Mouse (Mus musculus): ENCODE measurements around the gene Dstn. TPM values are rescaled to one million over a fixed set of nuclear protein-coding genes. Genes with fewer than 3 reads are reported as not detected.

Dstn gene
- total and polyA plus RNA-seq, 2 experiments = 27.5 to 252 TPM

DNA sequence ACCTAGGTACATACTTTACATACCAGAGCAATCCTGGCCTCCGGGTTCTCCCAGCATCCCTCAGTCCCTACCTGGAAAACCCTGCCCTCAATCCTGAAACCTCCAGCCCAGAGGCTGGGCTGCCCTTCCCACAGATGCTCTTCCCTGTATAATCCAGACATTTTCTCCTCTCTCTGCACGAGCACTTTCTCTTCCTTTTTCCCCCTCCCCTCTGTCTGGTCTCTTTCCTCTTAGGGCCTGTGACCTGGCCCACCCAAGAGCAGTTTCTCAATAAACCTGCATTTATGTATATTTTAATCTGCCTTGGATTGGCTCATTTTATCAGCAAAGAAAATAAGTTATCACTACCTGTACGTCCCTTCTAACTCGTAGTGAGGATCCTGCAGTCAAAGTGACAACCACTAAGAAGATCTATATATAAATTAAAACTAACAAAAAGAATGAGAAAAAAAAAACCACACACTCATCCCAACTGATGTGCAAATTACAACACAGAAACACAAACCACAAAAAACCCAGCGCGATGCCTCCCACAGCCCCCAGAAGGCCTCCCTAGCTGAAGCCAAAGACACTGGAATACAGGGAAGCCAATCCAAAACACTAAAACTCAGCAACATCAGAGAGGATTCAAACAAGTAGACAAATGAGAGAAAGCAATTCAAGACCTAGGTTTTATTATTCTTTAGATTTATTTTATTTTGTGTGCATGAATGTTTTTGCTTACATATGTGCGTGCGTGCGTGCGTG is 23.6 kb upstream of the Dstn start:
- TF ChIP-seq CTCF (IDR thresholded peaks at IDR 0.05; ENCODE audit: low read depth, low read length) (no peak), POLR2A (IDR thresholded peaks at IDR 0.05; ENCODE audit: extremely low read depth, insufficient read depth, low read length) (no peak)
- no peaks in the 10 kb centered on the region for H3K36me3 ChIP-seq (ENCODE audit: control insufficient read depth, insufficient read depth, low read length)
- H3K27ac ChIP-seq (replicated peaks; ENCODE audit: insufficient read depth, low read depth, low read length) = no peak overlapping the region
- no peak overlapping the region for H3K9ac ChIP-seq (ENCODE audit: low read depth, low read length)
- no peak for DNase-seq (ENCODE audit: extremely low read depth, low read depth, low spot score)
- H3K27me3 ChIP-seq (ENCODE audit: control insufficient read depth, insufficient read depth, low read length) = no peaks in the 10 kb centered on the region
- no peaks in the 10 kb centered on the region for H3K4me1 ChIP-seq (ENCODE audit: control insufficient read depth, insufficient read depth, low read length)
- 88% methylated on average over 10 of the region's 10 CpGs for WGBS
- H3K79me2 ChIP-seq (ENCODE audit: control insufficient read depth, insufficient read depth, low read length) = no peaks in the 10 kb centered on the region
- H3K4me3 ChIP-seq (ENCODE audit: insufficient read depth, low read depth, low read length) = no peak overlapping the region

DNA sequence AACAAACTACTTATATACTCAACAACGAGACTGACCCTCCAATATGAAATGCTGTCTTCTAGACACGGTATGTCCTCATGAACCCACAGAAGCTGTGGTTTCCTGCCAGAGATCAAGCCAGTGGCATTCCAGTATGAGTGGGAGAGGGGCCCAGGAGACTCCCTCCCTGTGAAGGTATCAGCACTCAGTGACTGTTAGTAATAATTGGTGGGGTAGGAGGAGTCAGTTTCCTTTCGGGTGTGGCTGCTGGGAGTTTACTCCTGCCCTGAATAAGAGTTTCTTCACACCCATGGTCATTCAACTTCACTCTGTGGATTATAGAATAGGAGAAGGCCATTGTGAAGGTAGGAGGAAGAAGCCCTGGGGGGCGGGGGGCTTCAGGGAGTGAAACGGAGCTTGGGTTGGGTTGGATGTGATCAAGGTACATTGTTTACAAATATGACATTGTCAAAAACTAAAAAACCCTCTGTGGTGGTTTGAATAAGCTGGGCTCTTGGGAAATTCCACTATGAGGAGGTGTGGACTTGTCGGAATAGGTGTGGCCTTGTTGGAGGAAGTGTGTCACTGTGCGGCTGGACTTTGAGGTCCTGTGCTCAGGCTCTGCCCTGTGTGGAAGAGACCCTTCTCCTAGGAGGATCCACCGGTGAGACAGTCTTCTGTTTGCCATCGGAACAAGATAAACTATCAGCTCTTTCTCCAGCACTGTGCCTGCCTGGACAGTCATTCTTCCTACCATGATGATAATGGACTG is 15.5 kb upstream of the Dstn start:
- no peaks in the 10 kb centered on the region for H3K79me2 ChIP-seq (ENCODE audit: control insufficient read depth, insufficient read depth, low read length)
- no peaks in the 10 kb centered on the region for H3K36me3 ChIP-seq (ENCODE audit: control insufficient read depth, insufficient read depth, low read length)
- H3K4me1 ChIP-seq (ENCODE audit: control insufficient read depth, insufficient read depth, low read length) = peaks cover 1% of the 10 kb centered on the region; the same call in 1 of the 2 replicates
- H3K27me3 ChIP-seq (ENCODE audit: control insufficient read depth, insufficient read depth, low read length) = no peaks in the 10 kb centered on the region
- WGBS = 86% methylated on average over 9 of the region's 9 CpGs
- H3K4me3 ChIP-seq (ENCODE audit: insufficient read depth, low read depth, low read length) = no peak overlapping the region
- no peak for DNase-seq (ENCODE audit: extremely low read depth, low read depth, low spot score)
- no peak overlapping the region for H3K9ac ChIP-seq (ENCODE audit: low read depth, low read length)
- TF ChIP-seq CTCF (IDR thresholded peaks at IDR 0.05; ENCODE audit: low read depth, low read length) (no peak), POLR2A (IDR thresholded peaks at IDR 0.05; ENCODE audit: extremely low read depth, insufficient read depth, low read length) (no peak)
- H3K27ac ChIP-seq (replicated peaks; ENCODE audit: insufficient read depth, low read depth, low read length) = no peak overlapping the region

DNA sequence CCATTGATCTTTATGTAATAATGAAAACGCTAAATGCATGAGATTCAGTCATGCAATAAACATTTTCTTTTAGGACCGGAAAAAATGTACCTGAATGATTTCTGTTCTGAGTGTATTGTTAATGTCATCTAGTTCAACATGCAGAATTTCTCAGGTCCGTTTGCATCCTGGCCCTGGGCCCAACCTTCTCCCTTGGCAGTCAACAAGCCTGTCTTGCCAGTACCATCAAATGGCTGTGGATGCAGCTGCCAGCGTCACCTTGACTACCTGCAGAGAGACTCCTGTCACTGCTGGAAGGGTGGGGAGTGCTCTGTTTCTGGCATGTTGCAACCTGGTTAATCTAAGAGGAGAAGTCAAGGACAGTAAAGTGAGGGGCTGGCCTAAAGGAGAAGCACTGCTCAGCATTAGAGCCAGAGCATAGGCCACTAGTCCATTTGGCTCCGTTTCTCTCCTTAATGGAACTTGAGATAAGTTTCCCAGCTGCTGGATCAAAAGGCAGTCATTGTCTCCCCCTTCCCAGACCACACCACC is 14.2 kb upstream of the Dstn start:
- peaks cover 1% of the 10 kb centered on the region; the same call in 1 of the 2 replicates for H3K4me1 ChIP-seq (ENCODE audit: control insufficient read depth, insufficient read depth, low read length)
- H3K27me3 ChIP-seq (ENCODE audit: control insufficient read depth, insufficient read depth, low read length) = no peaks in the 10 kb centered on the region
- no peaks in the 10 kb centered on the region for H3K79me2 ChIP-seq (ENCODE audit: control insufficient read depth, insufficient read depth, low read length)
- H3K27ac ChIP-seq (replicated peaks; ENCODE audit: insufficient read depth, low read depth, low read length) = no peak overlapping the region
- WGBS = 57% methylated on average over 5 of the region's 5 CpGs
- TF ChIP-seq POLR2A (IDR thresholded peaks at IDR 0.05; ENCODE audit: extremely low read depth, insufficient read depth, low read length) = no peak
- TF ChIP-seq CTCF (IDR thresholded peaks at IDR 0.05; ENCODE audit: low read depth, low read length) = no peak
- no peak overlapping the region for H3K4me3 ChIP-seq (ENCODE audit: insufficient read depth, low read depth, low read length)
- no peak overlapping the region for H3K9ac ChIP-seq (ENCODE audit: low read depth, low read length)
- H3K36me3 ChIP-seq (ENCODE audit: control insufficient read depth, insufficient read depth, low read length) = no peaks in the 10 kb centered on the region
- DNase-seq (ENCODE audit: extremely low read depth, low read depth, low spot score) = peak; percentile 38

DNA sequence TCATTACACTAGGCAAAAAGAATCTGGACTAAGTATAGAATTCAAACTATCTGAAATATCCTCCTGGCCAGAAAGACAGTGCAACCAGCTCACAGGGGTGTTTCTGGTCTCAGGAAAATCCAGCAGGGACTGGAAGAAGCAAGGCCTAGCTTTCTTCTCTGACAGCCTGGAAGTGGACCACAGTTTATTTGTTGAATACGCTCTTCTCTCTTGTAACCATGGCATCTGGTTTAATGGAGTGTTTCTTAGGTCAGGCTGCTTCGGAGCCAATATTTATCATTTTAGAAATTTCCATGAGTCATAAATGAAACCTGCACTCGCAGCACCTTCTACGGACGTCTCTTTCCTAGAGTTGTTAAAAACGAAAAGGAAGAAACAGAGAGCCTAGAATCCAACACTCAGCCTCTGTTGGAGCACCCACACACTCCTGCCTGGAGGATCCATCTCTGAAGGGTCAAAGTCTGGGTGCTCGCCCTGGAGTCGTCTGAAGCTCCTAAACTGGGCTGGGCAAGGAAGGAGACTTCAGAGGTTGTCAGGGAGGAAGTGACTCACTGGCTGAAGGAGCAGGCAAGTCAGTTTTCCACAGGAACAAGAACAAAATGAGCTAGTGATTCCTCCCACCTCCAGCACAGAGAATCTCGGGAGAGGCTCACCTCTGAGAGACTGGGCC is 11.6 kb upstream of the Dstn start:
- Histone ChIP-seq H3K9ac (ENCODE audit: low read depth, low read length) (no peak overlapping the region), H3K27me3 (ENCODE audit: control insufficient read depth, insufficient read depth, low read length) (no peaks in the 10 kb centered on the region), H3K36me3 (ENCODE audit: control insufficient read depth, insufficient read depth, low read length) (no peaks in the 10 kb centered on the region), H3K4me3 (ENCODE audit: insufficient read depth, low read depth, low read length) (no peak overlapping the region), H3K79me2 (ENCODE audit: control insufficient read depth, insufficient read depth, low read length) (no peaks in the 10 kb centered on the region), H3K27ac (replicated peaks; ENCODE audit: insufficient read depth, low read depth, low read length) (peak overlapping the region; percentile 27), H3K4me1 (ENCODE audit: control insufficient read depth, insufficient read depth, low read length) (no peaks in the 10 kb centered on the region)
- 68% methylated on average over 9 of the region's 9 CpGs for WGBS
- no peak for TF ChIP-seq POLR2A (IDR thresholded peaks at IDR 0.05; ENCODE audit: extremely low read depth, insufficient read depth, low read length)
- no peak for TF ChIP-seq CTCF (IDR thresholded peaks at IDR 0.05; ENCODE audit: low read depth, low read length)
- DNase-seq (ENCODE audit: extremely low read depth, low read depth, low spot score) = no peak

DNA sequence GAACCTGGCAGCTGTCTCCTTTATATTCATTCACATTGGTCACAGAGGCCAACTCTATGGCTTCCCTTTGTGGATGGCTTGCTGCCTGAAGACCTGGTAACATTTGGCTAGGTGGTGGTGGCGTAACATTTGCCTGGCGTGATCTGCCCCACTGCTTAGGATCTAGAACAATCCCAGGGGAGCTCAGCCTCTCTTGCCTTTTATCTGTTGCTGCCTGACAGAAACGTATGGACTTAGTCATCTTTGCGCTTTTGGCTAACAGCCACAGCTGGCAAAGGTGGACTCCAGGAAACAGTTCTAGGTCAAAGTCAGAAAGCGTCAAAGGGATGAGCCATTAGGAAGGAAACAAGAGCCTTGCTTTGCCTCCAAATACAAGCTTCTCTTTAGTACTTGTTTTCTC is 10.2 kb upstream of the Dstn start:
- Histone ChIP-seq H3K4me1 (ENCODE audit: control insufficient read depth, insufficient read depth, low read length) (no peaks in the 10 kb centered on the region), H3K79me2 (ENCODE audit: control insufficient read depth, insufficient read depth, low read length) (no peaks in the 10 kb centered on the region), H3K27me3 (ENCODE audit: control insufficient read depth, insufficient read depth, low read length) (no peaks in the 10 kb centered on the region), H3K27ac (replicated peaks; ENCODE audit: insufficient read depth, low read depth, low read length) (no peak overlapping the region), H3K9ac (ENCODE audit: low read depth, low read length) (no peak overlapping the region), H3K36me3 (ENCODE audit: control insufficient read depth, insufficient read depth, low read length) (no peaks in the 10 kb centered on the region), H3K4me3 (ENCODE audit: insufficient read depth, low read depth, low read length) (no peak overlapping the region)
- DNase-seq (ENCODE audit: extremely low read depth, low read depth, low spot score) = peak; percentile 48
- TF ChIP-seq CTCF (IDR thresholded peaks at IDR 0.05; ENCODE audit: low read depth, low read length) = no peak
- TF ChIP-seq POLR2A (IDR thresholded peaks at IDR 0.05; ENCODE audit: extremely low read depth, insufficient read depth, low read length) = no peak
- WGBS = 38% methylated on average over 5 of the region's 5 CpGs
